In genomic region chr4:82089657-82090056, GRCm38 (mm10) we compare ENCODE assay signal across 13 mouse cellular contexts.
"Had no signal": no experiment of that assay in that cellular context is flagged by ENCODE, and none has a peak within 500 bp of the region (broad histone marks: within the 10 kb centered on the region; RNA-seq: fewer than 3 reads in every experiment).

No protein-coding gene starts in this region.

- DNase-seq: gastrocnemius, postnatal 14 days; gastrocnemius, postnatal 36 days; heart, adult 18-20 months; heart, postnatal 10 days; kidney, adult 11 months; kidney, adult 2 months; kidney, adult 9 months; kidney, postnatal 10 days; kidney, postnatal 25 days; kidney, postnatal 4 days; liver; liver, embryonic 13.5 days; liver, postnatal 0 days had no signal
